Comparison of ENCODE assay signal across 18 mouse cellular contexts in genomic region chr12:81133055-81133665, GRCm38 (mm10).
DNase-seq lines count a peak whose midpoint lies in the region; ATAC-seq and TF ChIP-seq lines count a peak whose summit lies in the region.
"Had no signal": no experiment of that assay in that cellular context is flagged by ENCODE, and none has a peak within 500 bp of the region (broad histone marks: within the 10 kb centered on the region; RNA-seq: fewer than 3 reads in every experiment).

No protein-coding gene starts in this region.

- no peak overlapping the region for H3K4me3 ChIP-seq in stomach, embryonic 14.5 days (ENCODE audit: low read depth, low read length)
- no peak overlapping the region for H3K4me3 ChIP-seq in stomach, postnatal 0 days (ENCODE audit: low read depth, low read length)
- H3K4me3 ChIP-seq: liver, embryonic 15.5 days; neural tube, embryonic 13.5 days had no signal

- peak; percentile 22 for DNase-seq in heart, adult 8-10 months (ENCODE audit: low spot score)
- DNase-seq in heart, postnatal 4 days, result no peak
- DNase-seq in stomach, postnatal 0 days (ENCODE audit: low spot score), result no peak
- DNase-seq in embryo, embryonic 9.5 days (ENCODE audit: extremely low spot score), result peak; percentile 36
- DNase-seq in skeletal muscle tissue, adult 2 months (ENCODE audit: low read depth, low spot score), result peak; percentile 15
- DNase-seq in frontal cortex, adult 2 months (ENCODE audit: extremely low spot score in 1 of 2, low spot score in 1 of 2), result no peak
- DNase-seq in left cerebral cortex, postnatal 36 days (ENCODE audit: low spot score in 2 of 2), result no peak
- DNase-seq: cerebellum, adult 11 months; cerebellum, postnatal 14 days; heart, postnatal 36 days; midbrain, embryonic 14.5 days; right cerebral cortex, postnatal 14 days had no signal

- H3K4me1 ChIP-seq in stomach, embryonic 14.5 days (ENCODE audit: control insufficient read depth, insufficient read depth, low read length), result peaks cover 7% of the 10 kb centered on the region; the same call in 1 of the 2 replicates
- H3K4me1 ChIP-seq in stomach, postnatal 0 days (replicated peaks; ENCODE audit: control insufficient read depth, insufficient read depth), result no peaks in the 10 kb centered on the region

- no peak for TF ChIP-seq CTCF in stomach, postnatal 0 days (IDR thresholded peaks at IDR 0.05; ENCODE audit: low read depth)

- no peak for TF ChIP-seq EP300 in stomach, postnatal 0 days (optimal IDR thresholded peaks at IDR 0.05)

- intact Hi-C loops in left cerebral cortex, postnatal 36 days (cut with DNase I), result no loop called here

- H3K27ac ChIP-seq in stomach, embryonic 14.5 days (ENCODE audit: low read length), result peak overlapping the region; percentile 10; the same call in 1 of the 2 replicates
- H3K27ac ChIP-seq in stomach, postnatal 0 days (replicated peaks), result no peak overlapping the region
- H3K27ac ChIP-seq: liver, embryonic 15.5 days had no signal

- no peak overlapping the region for H3K9ac ChIP-seq in stomach, embryonic 14.5 days (replicated peaks; ENCODE audit: low read depth, low read length)
- no peak overlapping the region for H3K9ac ChIP-seq in stomach, postnatal 0 days (ENCODE audit: low read length)
- H3K9ac ChIP-seq: liver, embryonic 15.5 days; neural tube, embryonic 13.5 days had no signal

- no peak overlapping the region for H3K4me2 ChIP-seq in stomach, embryonic 14.5 days (replicated peaks; ENCODE audit: low read depth, low read length)
- no peak overlapping the region for H3K4me2 ChIP-seq in stomach, postnatal 0 days (replicated peaks; ENCODE audit: low read depth)
- H3K4me2 ChIP-seq: liver, embryonic 15.5 days; neural tube, embryonic 13.5 days had no signal

- H3K27me3 ChIP-seq in stomach, embryonic 14.5 days (ENCODE audit: control insufficient read depth, insufficient read depth, low read length), result no peaks in the 10 kb centered on the region
- no peaks in the 10 kb centered on the region for H3K27me3 ChIP-seq in stomach, postnatal 0 days (ENCODE audit: control insufficient read depth, insufficient read depth, low read length)
- H3K27me3 ChIP-seq: liver, embryonic 15.5 days; neural tube, embryonic 13.5 days had no signal

- 76% methylated on average over 4 of the region's 4 CpGs for WGBS in stomach, embryonic 14.5 days
- WGBS in stomach, postnatal 0 days, result 61% methylated on average over 4 of the region's 4 CpGs

- no peak for ATAC-seq in stomach, embryonic 14.5 days (ENCODE audit: insufficient number of reproducible peaks, insufficient read depth, low FRiP score, low read depth)
- no peak for ATAC-seq in stomach, postnatal 0 days (ENCODE audit: low FRiP score, low TSS enrichment)
- ATAC-seq: forebrain, embryonic 14.5 days; intestine, postnatal 0 days; lung, postnatal 0 days had no signal

- no peaks in the 10 kb centered on the region for H3K9me3 ChIP-seq in stomach, embryonic 14.5 days (ENCODE audit: control insufficient read depth, low read depth, low read length)
- H3K9me3 ChIP-seq in stomach, postnatal 0 days (ENCODE audit: control insufficient read depth, low read length), result no peaks in the 10 kb centered on the region
- H3K9me3 ChIP-seq: liver, embryonic 15.5 days; neural tube, embryonic 13.5 days had no signal

- no peaks in the 10 kb centered on the region for H3K36me3 ChIP-seq in stomach, embryonic 14.5 days (ENCODE audit: control insufficient read depth, insufficient read depth, low read length)
- H3K36me3 ChIP-seq in stomach, postnatal 0 days (ENCODE audit: control insufficient read depth, insufficient read depth, low read length), result no peaks in the 10 kb centered on the region
- H3K36me3 ChIP-seq: liver, embryonic 15.5 days; neural tube, embryonic 13.5 days had no signal

Comparison
In these comparisons a context has a peak if more than half of its experiments do, and no peak if none do; other contexts are left out.
1. DNase-seq: peak in heart, adult 8-10 months (single experiment), embryo, embryonic 9.5 days (single experiment) and skeletal muscle tissue, adult 2 months (single experiment); none in heart, postnatal 4 days (single experiment), stomach, postnatal 0 days (single experiment), frontal cortex, adult 2 months (0 of 2) and left cerebral cortex, postnatal 36 days (0 of 2).